Comparison of ENCODE assay signal across 12 mouse cellular contexts in genomic region chr5:3782670-3783069, GRCm38 (mm10). TPM values are rescaled to one million over a fixed set of nuclear protein-coding genes. Genes with fewer than 3 reads are reported as not detected.
DNase-seq lines count a peak whose midpoint lies in the region; ATAC-seq and TF ChIP-seq lines count a peak whose summit lies in the region.
"Had no signal": no experiment of that assay in that cellular context is flagged by ENCODE, and none has a peak within 500 bp of the region (broad histone marks: within the 10 kb centered on the region; RNA-seq: fewer than 3 reads in every experiment).

No protein-coding gene starts in this region.

- no peak for ATAC-seq in liver, embryonic 12.5 days
- ATAC-seq in erythroblast, adult 5-6 weeks (replicated peaks; ENCODE audit: low FRiP score, poor library complexity, severe bottlenecking): peak; percentile 82
- no peak for ATAC-seq in stomach, postnatal 0 days (ENCODE audit: low FRiP score, low TSS enrichment)
- ATAC-seq: forebrain, embryonic 14.5 days had no signal

- DNase-seq in liver: peak; percentile 19
- peak; percentile 21 for DNase-seq in stomach, postnatal 0 days (ENCODE audit: low spot score)
- no peak for DNase-seq in gastrocnemius, postnatal 10 days
- no peak for DNase-seq in adrenal gland, adult 18-20 months (ENCODE audit: low spot score in 2 of 2)
- DNase-seq in cerebellum, adult 11 months: no peak
- DNase-seq: adrenal gland, adult 8-10 months; liver, embryonic 13.5 days had no signal

- no peak overlapping the region for H3K4me2 ChIP-seq in liver, embryonic 12.5 days
- no peak overlapping the region for H3K4me2 ChIP-seq in stomach, postnatal 0 days (replicated peaks; ENCODE audit: low read depth)
- H3K4me2 ChIP-seq: kidney, embryonic 15.5 days; liver, embryonic 13.5 days had no signal

- peaks cover 11% of the 10 kb centered on the region for H3K4me1 ChIP-seq in liver, embryonic 12.5 days
- H3K4me1 ChIP-seq in ES-Bruce4 (ENCODE audit: control insufficient read depth, insufficient read depth, low read length): no peaks in the 10 kb centered on the region
- H3K4me1 ChIP-seq in stomach, postnatal 0 days (replicated peaks; ENCODE audit: control insufficient read depth, insufficient read depth): no peaks in the 10 kb centered on the region
- H3K4me1 ChIP-seq: kidney, embryonic 15.5 days had no signal

- TF ChIP-seq POLR2A in ES-Bruce4 (IDR thresholded peaks at IDR 0.05; ENCODE audit: insufficient read depth, low read length): no peak

- no peaks in the 10 kb centered on the region for H3K36me3 ChIP-seq in liver, embryonic 12.5 days
- H3K36me3 ChIP-seq in ES-Bruce4 (ENCODE audit: control insufficient read depth, insufficient read depth, low read length, poor library complexity, severe bottlenecking): no peaks in the 10 kb centered on the region
- no peaks in the 10 kb centered on the region for H3K36me3 ChIP-seq in stomach, postnatal 0 days (ENCODE audit: control insufficient read depth, insufficient read depth, low read length)
- H3K36me3 ChIP-seq: kidney, embryonic 15.5 days; liver, embryonic 13.5 days had no signal

- H3K4me3 ChIP-seq in liver, embryonic 12.5 days: no peak overlapping the region
- H3K4me3 ChIP-seq in ES-Bruce4 (ENCODE audit: low read depth, low read length): no peak overlapping the region
- no peak overlapping the region for H3K4me3 ChIP-seq in stomach, postnatal 0 days (ENCODE audit: low read depth, low read length)
- H3K4me3 ChIP-seq: kidney, embryonic 15.5 days; liver, embryonic 13.5 days had no signal

- H3K9ac ChIP-seq in liver, embryonic 12.5 days: no peak overlapping the region
- H3K9ac ChIP-seq in ES-Bruce4 (ENCODE audit: low read depth, poor library complexity, severe bottlenecking): no peak overlapping the region
- H3K9ac ChIP-seq in stomach, postnatal 0 days (ENCODE audit: low read length): no peak overlapping the region
- H3K9ac ChIP-seq: kidney, embryonic 15.5 days; liver, embryonic 13.5 days had no signal

- no peaks in the 10 kb centered on the region for H3K27me3 ChIP-seq in liver, embryonic 12.5 days (replicated peaks)
- H3K27me3 ChIP-seq in ES-Bruce4 (ENCODE audit: control insufficient read depth, insufficient read depth, low read length, poor library complexity, severe bottlenecking): no peaks in the 10 kb centered on the region
- no peaks in the 10 kb centered on the region for H3K27me3 ChIP-seq in stomach, postnatal 0 days (ENCODE audit: control insufficient read depth, insufficient read depth, low read length)
- H3K27me3 ChIP-seq: kidney, embryonic 15.5 days; liver, embryonic 13.5 days had no signal

- peak; percentile 49 for TF ChIP-seq CTCF in ES-Bruce4 (IDR thresholded peaks at IDR 0.05; ENCODE audit: low read depth, low read length)
- peak; percentile 54 for TF ChIP-seq CTCF in stomach, postnatal 0 days (IDR thresholded peaks at IDR 0.05; ENCODE audit: low read depth)

- TF ChIP-seq EP300 in ES-Bruce4 (IDR thresholded peaks at IDR 0.05; ENCODE audit: insufficient read depth, low read depth, low read length): no peak
- no peak for TF ChIP-seq EP300 in stomach, postnatal 0 days (optimal IDR thresholded peaks at IDR 0.05)

- H3K27ac ChIP-seq in liver, embryonic 12.5 days: no peak overlapping the region
- H3K27ac ChIP-seq in ES-Bruce4 (ENCODE audit: insufficient read depth, low read length): no peak overlapping the region
- no peak overlapping the region for H3K27ac ChIP-seq in stomach, postnatal 0 days (replicated peaks)
- H3K27ac ChIP-seq: kidney, embryonic 15.5 days; liver, embryonic 13.5 days had no signal

- no peaks in the 10 kb centered on the region for H3K9me3 ChIP-seq in liver, embryonic 12.5 days (replicated peaks)
- H3K9me3 ChIP-seq in ES-Bruce4 (replicated peaks; ENCODE audit: control insufficient read depth, insufficient read depth, low read length, poor library complexity, severe bottlenecking): no peaks in the 10 kb centered on the region
- H3K9me3 ChIP-seq in stomach, postnatal 0 days (ENCODE audit: control insufficient read depth, low read length): no peaks in the 10 kb centered on the region
- H3K9me3 ChIP-seq: kidney, embryonic 15.5 days; liver, embryonic 13.5 days had no signal

RNA-seq across cellular contexts. Expression of gene Ankib1, which starts 20.1 kb away (rescaled TPM):
- 9.8 and 10.0 TPM in 2 replicates for polyA plus RNA-seq in liver, embryonic 12.5 days (2016; fragmentation: Nextera tagmentation; extraction: Ambion mirVana)
- polyA plus RNA-seq in ES-Bruce4 (2011; ENCODE audit: insufficient read depth, insufficient read length, low read depth, missing spikeins): 17.9 and 21.1 TPM in 2 replicates
- total RNA-seq in erythroblast, adult 5-6 weeks (2015; ENCODE audit: low replicate concordance): 4.8 and 13.2 TPM in 2 replicates
- total RNA-seq in erythroblast, adult 5-6 weeks (2017; ENCODE audit: low replicate concordance): 18.1 and 21.3 TPM in 2 replicates
- 5.9 and 6.2 TPM in 2 replicates for polyA plus RNA-seq in stomach, postnatal 0 days (2015; fragmentation: Nextera tagmentation; extraction: Ambion mirVana)
- 10 to 100 TPM; 24.9 to 29.5 TPM for total RNA-seq in gastrocnemius, postnatal 10 days (2021)
- 10 to 100 TPM; 53.7 to 84.6 TPM for total RNA-seq in adrenal gland, adult 18-20 months (2021)

RNA-seq across cellular contexts. Expression of gene Krit1, which starts 20.3 kb away (rescaled TPM):
- 31.8 and 33.3 TPM in 2 replicates for polyA plus RNA-seq in liver, embryonic 12.5 days (2016; fragmentation: Nextera tagmentation; extraction: Ambion mirVana)
- 55.6 and 56.1 TPM in 2 replicates for polyA plus RNA-seq in ES-Bruce4 (2011; ENCODE audit: insufficient read depth, insufficient read length, low read depth, missing spikeins)
- 36.8 and 42.3 TPM in 2 replicates for total RNA-seq in erythroblast, adult 5-6 weeks (2015; ENCODE audit: low replicate concordance)
- total RNA-seq in erythroblast, adult 5-6 weeks (2017; ENCODE audit: low replicate concordance): 51.4 and 55.5 TPM in 2 replicates
- polyA plus RNA-seq in stomach, postnatal 0 days (2015; fragmentation: Nextera tagmentation; extraction: Ambion mirVana): 18.2 and 19.8 TPM in 2 replicates
- total RNA-seq in gastrocnemius, postnatal 10 days (2021): 10 to 100 TPM; 16.4 to 23.7 TPM
- 10 to 100 TPM; 43.7 to 52.4 TPM for total RNA-seq in adrenal gland, adult 18-20 months (2021)

Comparison
In these comparisons a context has a peak if more than half of its experiments do, and no peak if none do; other contexts are left out.
1. DNase-seq: peak in liver (single experiment) and stomach, postnatal 0 days (single experiment); none in gastrocnemius, postnatal 10 days (single experiment), adrenal gland, adult 18-20 months (0 of 2) and cerebellum, adult 11 months (single experiment).